Mouse (Mus musculus) intestine, embryonic 16.5 days (tissue): ENCODE data around the gene Sec61a2. TPM values are rescaled to one million over a fixed set of nuclear protein-coding genes. Genes with fewer than 3 reads are reported as not detected.

Experiments used
- ATAC-seq: fragments of 200-750 bp; cut with Nextera tagmentation; 2 replicates; pipeline ENCODE4 v1.8.0; 2017; ENCODE audit warnings: moderate TSS enrichment, moderate library complexity
- H3K27ac ChIP-seq: fragments of 300-500 bp; sonication (generic); 2 replicates; pipeline ENCODE4 v1.5.1; 2014; ENCODE audit warnings: mild to moderate bottlenecking, low read length
- H3K27me3 ChIP-seq: fragments of 300-500 bp; sonication (generic); replicated peaks from 2 replicates; pipeline ENCODE4 v1.6.1; 2014; ENCODE audit warnings: low read length, control low read depth, mixed read lengths; ENCODE audit not compliant: control insufficient read depth, insufficient read depth
- H3K36me3 ChIP-seq: fragments of 300-500 bp; sonication (generic); 2 replicates; pipeline ENCODE4 v1.6.1; 2014; ENCODE audit warnings: low read length, control low read depth; ENCODE audit not compliant: control insufficient read depth, insufficient read depth
- H3K4me1 ChIP-seq: fragments of 300-500 bp; sonication (generic); 2 replicates; pipeline ENCODE4 v1.6.1; 2014; ENCODE audit warnings: low read length, control low read depth, mixed read lengths; ENCODE audit not compliant: control insufficient read depth, insufficient read depth
- H3K4me2 ChIP-seq: fragments of 300-500 bp; sonication (generic); 2 replicates; pipeline ENCODE4 v1.6.1; 2014; ENCODE audit warnings: low read depth, low read length, control low read depth
- H3K4me3 ChIP-seq: fragments of 300-500 bp; sonication (generic); 2 replicates; pipeline ENCODE4 v1.5.1; 2014; ENCODE audit warnings: mild to moderate bottlenecking, low read length
- H3K9ac ChIP-seq: fragments of 300-500 bp; sonication (generic); 2 replicates; pipeline ENCODE4 v1.6.1; 2014; ENCODE audit warnings: low read depth, low read length
- H3K9me3 ChIP-seq: fragments of 300-500 bp; sonication (generic); 2 replicates; pipeline ENCODE4 v1.6.1; 2016; ENCODE audit warnings: low read length, control low read depth; ENCODE audit not compliant: control insufficient read depth
- WGBS: fragments of 180-500 bp; shearing (Covaris S2); extraction: QIAGEN DNeasy Blood & Tissue Kit; methylation state at CpG from one replicate; pipeline ENCODE4 v1.1.7; 2014; 5-methylcytosine and 5-hydroxymethylcytosine counted together
- polyA plus RNA-seq: library from polyadenylated mRNA; unstranded; fragments of >200 nt; fragmentation: Nextera tagmentation; extraction: Ambion mirVana; gene quantifications from 2 replicates; pipeline ENCODE4 v1.2.1, GENCODE M21; 2015

Gene Sec61a2
- 55.7 and 61.8 TPM in 2 replicates for polyA plus RNA-seq

DNA sequence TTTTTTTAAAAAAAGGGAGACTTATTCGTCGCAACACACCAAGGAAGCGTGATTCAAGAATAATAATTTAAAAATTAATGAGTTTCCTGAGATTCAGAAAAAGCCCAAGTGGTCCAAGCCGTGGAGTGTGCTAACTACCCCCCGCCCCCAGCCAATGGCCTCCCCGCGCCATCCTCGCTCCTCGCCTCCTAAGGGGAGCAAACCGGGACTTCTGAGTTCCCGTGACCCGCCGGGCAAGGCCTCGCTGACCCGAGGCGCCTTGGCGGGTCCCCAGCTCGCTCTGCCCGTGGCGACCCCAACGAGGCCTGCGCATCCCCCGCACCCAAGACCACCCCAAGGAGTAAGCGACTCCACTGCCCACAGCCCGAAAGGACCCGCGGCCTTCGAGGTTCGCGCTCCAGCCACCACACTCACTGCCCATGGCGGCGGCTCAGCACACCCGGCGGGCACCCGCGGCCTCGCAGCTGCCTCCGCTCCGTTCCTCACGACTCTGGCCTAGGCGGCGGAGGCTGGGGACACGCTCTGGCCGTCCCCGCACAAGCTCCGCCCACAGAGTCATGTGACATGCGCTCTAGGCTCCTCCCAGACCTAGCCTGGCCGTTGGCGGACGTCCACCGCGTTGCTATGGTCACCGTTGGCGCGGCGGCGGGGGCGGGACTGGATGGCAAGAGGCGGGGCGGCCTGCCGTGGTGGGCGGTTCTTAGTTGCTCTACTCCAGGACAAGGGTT, at the start of gene Sec61a2:
Sec61a2 (minus strand) TSS at position 590 of the 728 bp plus-strand sequence.
- under 1% methylated on average over 61 of the region's 62 CpGs for WGBS
- Histone ChIP-seq H3K4me1 (peaks cover 6% of the 10 kb centered on the region; the same call in 1 of the 2 replicates), H3K27ac (peak within 1 kb of the TSS; percentile 82), H3K36me3 (no peaks in the 10 kb centered on the region), H3K27me3 (no peaks in the 10 kb centered on the region), H3K9ac (peak within 1 kb of the TSS; percentile 96), H3K9me3 (no peaks in the 10 kb centered on the region), H3K4me3 (peak within 1 kb of the TSS; percentile 85), H3K4me2 (peak within 1 kb of the TSS; percentile 47)
- peak; percentile 99 for ATAC-seq

DNA sequence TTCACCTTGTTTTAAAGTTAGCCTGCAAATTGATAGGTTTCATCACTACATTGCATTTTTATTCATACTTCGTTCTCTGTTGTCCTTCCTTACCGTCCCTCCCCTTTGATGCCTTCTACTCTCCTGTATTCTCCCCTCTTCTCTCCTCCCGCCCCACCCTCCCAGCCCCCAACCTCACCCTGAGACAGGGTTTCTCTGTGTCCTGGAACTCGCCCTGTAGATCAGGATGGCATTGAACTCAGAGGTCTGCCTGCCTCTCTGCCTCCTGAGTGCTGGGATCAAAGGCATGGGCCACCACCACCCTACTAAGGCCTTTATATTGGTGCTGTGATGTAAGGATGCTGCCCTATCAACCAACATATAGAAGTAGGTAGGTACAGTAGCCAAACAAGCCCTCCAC, 47.8 kb upstream of the Sec61a2 start:
- Histone ChIP-seq H3K9ac (0 out of 2 replicates have a peak overlapping the region, but pooled peaks have one; percentile 69), H3K27me3 (no peaks in the 10 kb centered on the region), H3K4me3 (peak overlapping the region; percentile 70), H3K4me1 (no peaks in the 10 kb centered on the region; the same call in 1 of the 2 replicates), H3K9me3 (no peaks in the 10 kb centered on the region), H3K36me3 (no peaks in the 10 kb centered on the region), H3K4me2 (peak overlapping the region; percentile 86), H3K27ac (no peak overlapping the region)
- 39% methylated on average over 4 of the region's 4 CpGs for WGBS
- ATAC-seq, result peak; percentile 22; the same call in 1 of the 2 replicates

DNA sequence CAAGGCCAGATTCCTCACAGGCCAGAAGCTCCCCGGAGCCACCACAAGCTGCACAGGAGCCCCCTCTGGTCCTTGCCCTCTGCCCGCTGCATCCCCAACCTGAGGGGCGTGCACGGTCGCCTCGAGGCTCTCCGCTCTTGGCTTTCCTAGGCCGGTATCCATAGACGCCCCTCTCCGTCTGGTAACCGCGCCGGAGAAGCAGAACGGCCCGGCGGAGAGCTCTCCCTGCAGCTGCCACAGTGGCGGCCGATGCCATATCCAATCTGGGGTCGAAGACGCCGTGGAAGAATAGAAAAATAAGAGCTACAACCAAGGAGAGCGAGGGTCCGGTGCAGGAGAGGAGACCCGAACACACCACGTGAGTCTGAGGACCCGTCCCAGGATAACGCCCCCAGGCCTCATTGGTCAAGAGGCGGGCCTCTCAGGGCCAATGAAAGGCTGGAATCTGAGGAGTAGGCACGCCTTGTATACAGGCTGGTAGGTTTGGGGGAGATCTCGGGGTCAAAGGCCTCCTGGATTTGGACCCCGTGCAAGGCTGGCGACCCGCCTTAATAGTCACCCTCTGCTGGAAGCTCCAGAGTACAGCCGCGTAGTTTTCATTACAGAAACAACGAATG, 47.3 kb upstream of the Sec61a2 start, which contains the start of gene Dhtkd1:
Dhtkd1 (minus strand) TSS at position 377 of the 617 bp plus-strand sequence.
- no peak within 1 kb of the TSS for H3K27ac ChIP-seq
- peak; percentile 96 for ATAC-seq
- H3K4me1 ChIP-seq, result no peaks in the 10 kb centered on the region; the same call in 1 of the 2 replicates
- no peaks in the 10 kb centered on the region for H3K36me3 ChIP-seq
- H3K4me3 ChIP-seq, result peak within 1 kb of the TSS; percentile 70
- peak within 1 kb of the TSS; percentile 86 for H3K4me2 ChIP-seq
- H3K9ac ChIP-seq, result peak within 1 kb of the TSS; percentile 69
- no peaks in the 10 kb centered on the region for H3K27me3 ChIP-seq
- H3K9me3 ChIP-seq, result no peaks in the 10 kb centered on the region
- under 1% methylated on average over 36 of the region's 36 CpGs for WGBS

DNA sequence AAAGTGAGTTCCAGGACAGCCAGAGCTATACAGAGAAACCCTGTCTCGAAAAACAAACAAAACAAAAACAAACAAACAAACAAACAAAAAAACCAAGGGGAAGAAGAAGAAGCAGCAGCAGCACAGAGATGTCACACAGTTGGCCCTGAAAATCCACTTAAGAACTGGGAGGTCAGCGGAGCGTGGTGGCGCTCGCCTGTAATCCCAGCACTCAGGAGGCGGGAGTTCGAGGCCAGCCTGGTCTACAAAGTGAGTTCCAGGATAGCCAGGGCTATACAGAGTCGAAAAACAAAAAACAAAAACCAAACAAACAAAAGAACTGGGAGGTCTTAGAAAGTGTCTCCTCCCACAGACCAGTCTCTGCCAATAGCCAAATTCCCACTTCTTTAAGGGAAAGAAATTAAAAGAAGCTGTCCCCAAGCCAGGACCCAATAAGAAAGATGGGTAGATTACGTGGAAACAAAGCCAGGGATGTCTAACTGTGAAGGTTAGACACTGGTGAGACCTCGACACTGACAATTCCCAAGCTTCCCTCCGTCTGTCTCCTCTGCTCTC, 46.7 kb upstream of the Sec61a2 start:
- peak overlapping the region; percentile 86 for H3K4me2 ChIP-seq
- H3K36me3 ChIP-seq, result no peaks in the 10 kb centered on the region
- H3K27me3 ChIP-seq, result no peaks in the 10 kb centered on the region
- no peak overlapping the region for H3K27ac ChIP-seq
- peak overlapping the region; percentile 70 for H3K4me3 ChIP-seq
- no peak for ATAC-seq
- peak overlapping the region; percentile 69 for H3K9ac ChIP-seq
- H3K9me3 ChIP-seq, result no peaks in the 10 kb centered on the region
- WGBS, result 59% methylated on average over 11 of the region's 11 CpGs
- H3K4me1 ChIP-seq, result no peaks in the 10 kb centered on the region; the same call in 1 of the 2 replicates

DNA sequence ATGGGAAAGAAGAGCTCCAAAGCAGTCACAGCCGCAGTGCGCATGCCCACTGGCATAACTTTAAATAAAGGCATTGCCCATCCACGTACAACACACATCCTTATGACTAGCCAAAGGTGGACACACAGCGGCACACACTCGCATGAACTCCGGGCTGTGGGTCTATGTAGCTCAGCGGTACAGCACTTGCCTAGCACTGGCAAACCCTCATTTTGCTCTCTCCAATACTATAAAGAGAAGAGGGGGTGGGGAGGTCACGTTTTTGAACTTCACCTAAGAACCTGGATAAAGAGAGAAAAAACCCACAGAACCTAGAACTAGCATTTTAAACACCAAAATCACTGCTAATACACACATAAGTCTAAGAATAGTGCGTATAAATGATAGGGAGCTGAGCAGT, 45.7 kb upstream of the Sec61a2 start:
- Histone ChIP-seq H3K9me3 (no peaks in the 10 kb centered on the region), H3K27ac (no peak overlapping the region), H3K4me1 (no peaks in the 10 kb centered on the region; the same call in 1 of the 2 replicates), H3K4me2 (no peak overlapping the region), H3K9ac (no peak overlapping the region), H3K36me3 (no peaks in the 10 kb centered on the region), H3K4me3 (no peak overlapping the region), H3K27me3 (no peaks in the 10 kb centered on the region)
- 94% methylated on average over 9 of the region's 9 CpGs for WGBS
- ATAC-seq, result no peak

DNA sequence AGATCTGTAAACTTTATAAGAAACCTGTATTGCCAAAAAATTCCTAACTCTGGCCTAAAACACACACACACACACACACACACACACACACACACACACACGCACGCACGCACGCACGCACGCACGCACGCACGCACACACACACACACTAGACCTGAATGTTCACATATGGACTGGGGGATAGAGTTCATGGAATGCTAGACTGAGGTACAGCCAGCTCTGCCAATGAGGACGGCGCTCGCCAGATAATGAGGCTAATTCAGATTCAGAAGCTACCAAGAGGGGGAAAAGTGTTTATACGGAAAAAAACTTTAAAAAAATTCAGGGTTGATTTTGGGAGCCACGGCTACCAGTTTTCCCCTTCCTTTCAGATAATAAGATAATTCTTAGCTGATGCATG, 44.7 kb upstream of the Sec61a2 start:
- Histone ChIP-seq H3K9me3 (no peaks in the 10 kb centered on the region), H3K4me3 (no peak overlapping the region), H3K27me3 (no peaks in the 10 kb centered on the region), H3K36me3 (no peaks in the 10 kb centered on the region), H3K4me2 (no peak overlapping the region), H3K9ac (no peak overlapping the region), H3K4me1 (no peaks in the 10 kb centered on the region; the same call in 1 of the 2 replicates), H3K27ac (no peak overlapping the region)
- 84% methylated on average over 14 of the region's 14 CpGs for WGBS
- no peak for ATAC-seq

DNA sequence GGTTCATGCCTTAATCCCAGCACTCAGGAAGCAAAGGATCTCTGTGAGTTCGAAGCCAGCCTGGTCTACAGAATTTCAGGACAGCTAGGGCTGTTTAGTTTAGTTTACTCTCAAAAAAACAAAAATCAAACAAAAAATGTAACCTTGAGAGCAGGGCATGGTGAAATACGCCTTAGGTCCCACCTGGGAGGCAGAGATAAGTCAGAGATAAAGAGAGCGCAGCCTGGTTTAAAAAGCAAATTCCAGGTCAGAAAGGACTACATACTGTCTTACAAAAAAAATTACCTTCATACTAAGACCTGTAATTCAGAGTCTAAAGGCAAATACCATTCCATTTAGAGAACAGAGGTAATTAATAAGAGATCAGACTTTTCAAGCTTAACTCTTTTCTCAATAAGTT, 44.1 kb upstream of the Sec61a2 start:
- no peaks in the 10 kb centered on the region; the same call in 1 of the 2 replicates for H3K4me1 ChIP-seq
- no peak overlapping the region for H3K9ac ChIP-seq
- H3K9me3 ChIP-seq, result no peaks in the 10 kb centered on the region
- no peaks in the 10 kb centered on the region for H3K36me3 ChIP-seq
- H3K4me2 ChIP-seq, result no peak overlapping the region
- H3K27ac ChIP-seq, result no peak overlapping the region
- H3K27me3 ChIP-seq, result no peaks in the 10 kb centered on the region
- H3K4me3 ChIP-seq, result no peak overlapping the region
- ATAC-seq, result no peak
- 80% methylated on average over 3 of the region's 3 CpGs for WGBS

DNA sequence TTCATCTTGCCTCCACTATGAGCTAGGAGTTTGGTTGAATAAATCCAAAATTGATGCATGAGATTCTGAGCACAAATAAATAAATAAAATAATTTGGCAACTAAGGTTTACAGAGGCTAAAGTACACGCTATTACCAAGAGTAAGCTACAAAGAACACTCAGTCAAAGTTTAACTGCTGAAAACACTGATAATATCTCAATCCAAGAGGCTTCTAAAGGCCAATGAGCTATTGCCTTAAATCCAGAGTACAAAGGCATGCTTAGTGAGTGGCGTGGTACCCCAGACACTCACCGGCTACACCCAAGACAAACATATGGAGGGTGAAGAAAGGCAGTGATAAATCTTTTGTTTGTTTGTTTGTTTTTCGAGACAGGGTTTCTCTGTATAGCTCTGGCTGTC, 41.3 kb upstream of the Sec61a2 start:
- Histone ChIP-seq H3K36me3 (no peaks in the 10 kb centered on the region), H3K4me3 (no peak overlapping the region), H3K27ac (no peak overlapping the region), H3K9me3 (no peaks in the 10 kb centered on the region), H3K4me1 (no peaks in the 10 kb centered on the region), H3K9ac (no peak overlapping the region), H3K27me3 (no peaks in the 10 kb centered on the region), H3K4me2 (no peak overlapping the region)
- ATAC-seq, result 0 out of 2 replicates have a peak, but pooled peaks have one; percentile 33
- 65% methylated on average over 4 of the region's 4 CpGs for WGBS

DNA sequence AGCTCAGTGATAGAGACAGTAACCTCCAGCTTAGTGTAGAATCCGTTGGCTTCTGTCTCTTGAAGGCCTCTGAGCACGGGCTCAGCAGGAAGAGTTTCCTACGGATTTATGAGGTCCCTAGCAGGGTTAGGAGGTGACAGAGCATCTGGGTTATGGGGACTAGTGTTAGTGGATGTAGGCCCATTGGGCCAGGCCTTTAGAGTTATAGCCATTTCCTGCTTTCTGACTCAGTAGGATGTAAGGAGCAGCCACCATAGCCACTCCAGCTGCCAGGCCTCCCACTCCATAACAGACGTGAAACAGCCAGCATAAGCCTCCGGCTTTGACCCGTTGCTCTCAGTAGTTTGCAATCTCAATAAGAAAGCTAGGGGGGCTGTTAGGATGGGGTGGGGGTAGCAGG, 40.8 kb upstream of the Sec61a2 start:
- ATAC-seq, result no peak
- H3K27ac ChIP-seq, result no peak overlapping the region
- no peaks in the 10 kb centered on the region for H3K4me1 ChIP-seq
- WGBS, result 63% methylated on average over 6 of the region's 6 CpGs
- no peak overlapping the region for H3K4me2 ChIP-seq
- H3K9ac ChIP-seq, result no peak overlapping the region
- H3K9me3 ChIP-seq, result no peaks in the 10 kb centered on the region
- no peak overlapping the region for H3K4me3 ChIP-seq
- H3K27me3 ChIP-seq, result no peaks in the 10 kb centered on the region
- no peaks in the 10 kb centered on the region for H3K36me3 ChIP-seq
